Mouse (Mus musculus) lung, embryonic 15.5 days (tissue): Measurements from ENCODE around the gene Thsd4. TPM values are rescaled to one million over a fixed set of nuclear protein-coding genes. Genes with fewer than 3 reads are reported as not detected.

ENCODE experiments used
- ATAC-seq: fragments of 200-750 bp; cut with Nextera tagmentation; 2 replicates; pipeline ENCODE4 v1.8.0; 2017; ENCODE audit warnings: moderate number of reproducible peaks, borderline replicate concordance; ENCODE audit not compliant: low FRiP score, low TSS enrichment; ENCODE audit errors: extremely low read depth
- H3K27ac ChIP-seq: fragments of 300-500 bp; sonication (generic); 2 replicates; pipeline ENCODE4 v1.5.1; 2015; ENCODE audit warnings: moderate library complexity, mild to moderate bottlenecking, inconsistent platforms
- H3K27me3 ChIP-seq: fragments of 300-500 bp; sonication (generic); 2 replicates; pipeline ENCODE4 v1.6.1; 2015; ENCODE audit warnings: inconsistent platforms
- H3K36me3 ChIP-seq: fragments of 300-500 bp; sonication (generic); 2 replicates; pipeline ENCODE4 v1.6.1; 2015; ENCODE audit warnings: inconsistent platforms
- H3K4me1 ChIP-seq: fragments of 300-500 bp; sonication (generic); 2 replicates; pipeline ENCODE4 v1.6.1; 2015; ENCODE audit warnings: inconsistent platforms
- H3K4me2 ChIP-seq: fragments of 300-500 bp; sonication (generic); 2 replicates; pipeline ENCODE4 v1.6.1; 2015; ENCODE audit warnings: inconsistent platforms, mild to moderate bottlenecking, moderate library complexity
- H3K4me3 ChIP-seq: fragments of 300-500 bp; sonication (generic); 2 replicates; pipeline ENCODE4 v1.5.1; 2015; ENCODE audit warnings: mild to moderate bottlenecking, inconsistent platforms
- H3K9ac ChIP-seq: fragments of 300-500 bp; sonication (generic); 2 replicates; pipeline ENCODE4 v1.6.1; 2015; ENCODE audit warnings: inconsistent platforms
- H3K9me3 ChIP-seq: fragments of 300-500 bp; sonication (generic); 2 replicates; pipeline ENCODE4 v1.6.1; 2016; ENCODE audit warnings: inconsistent platforms
- WGBS: fragments of 180-500 bp; shearing (Covaris S2); methylation state at CpG from one replicate; pipeline ENCODE4 v1.1.7; 2015; 5-methylcytosine and 5-hydroxymethylcytosine counted together
- polyA plus RNA-seq: library from polyadenylated mRNA; unstranded; fragments of >200 nt; fragmentation: Nextera tagmentation; extraction: Ambion mirVana; gene quantifications from 2 replicates; pipeline ENCODE4 v1.2.1, GENCODE M21; 2015

Thsd4 gene
- polyA plus RNA-seq, 1 experiment from 2014 or later = 10.0 TPM

- ATAC-seq = no peak
- WGBS = 40% methylated on average over 7 of the region's 7 CpGs
- no peak overlapping the region; the same call in 1 of the 2 replicates for H3K27ac ChIP-seq
Measured at GRCm38 (mm10) chr9:60543422-60544015, 21.7 kb upstream of the Thsd4 start.

GRCm38 (mm10) chr9:60530310-60530709 lies 8.5 kb upstream of the Thsd4 start:
- 76% methylated on average over 12 of the region's 12 CpGs for WGBS
- no peak overlapping the region for H3K4me3 ChIP-seq
- no peaks in the 10 kb centered on the region for H3K9me3 ChIP-seq
- H3K9ac ChIP-seq = no peak overlapping the region
- no peak for ATAC-seq
- no peaks in the 10 kb centered on the region for H3K27me3 ChIP-seq
- H3K4me2 ChIP-seq = no peak overlapping the region
- no peaks in the 10 kb centered on the region for H3K36me3 ChIP-seq
- H3K27ac ChIP-seq = peak overlapping the region; percentile 59
- H3K4me1 ChIP-seq = peaks cover 39% of the 10 kb centered on the region

More at GRCm38 (mm10) chr9:60543422-60544015, 21.7 kb upstream of the Thsd4 start:
- Histone ChIP-seq H3K36me3 (no peaks in the 10 kb centered on the region), H3K27me3 (no peaks in the 10 kb centered on the region), H3K9ac (no peak overlapping the region), H3K4me1 (peaks cover 20% of the 10 kb centered on the region; the same call in 1 of the 2 replicates), H3K4me2 (no peak overlapping the region), H3K9me3 (no peaks in the 10 kb centered on the region), H3K4me3 (no peak overlapping the region)

GRCm38 (mm10) chr9:60529348-60530243 lies 7.8 kb upstream of the Thsd4 start:
- ATAC-seq = no peak
- Histone ChIP-seq H3K36me3 (no peaks in the 10 kb centered on the region), H3K9me3 (no peaks in the 10 kb centered on the region), H3K27me3 (no peaks in the 10 kb centered on the region), H3K4me2 (no peak overlapping the region), H3K9ac (no peak overlapping the region), H3K27ac (peak overlapping the region; percentile 59), H3K4me1 (peaks cover 43% of the 10 kb centered on the region), H3K4me3 (no peak overlapping the region)
- 51% methylated on average over 10 of the region's 10 CpGs for WGBS

- H3K4me2 ChIP-seq = no peak overlapping the region
- no peaks in the 10 kb centered on the region for H3K27me3 ChIP-seq
- ATAC-seq = no peak
- H3K9ac ChIP-seq = no peak overlapping the region
- peaks cover 43% of the 10 kb centered on the region for H3K4me1 ChIP-seq
- no peak overlapping the region for H3K4me3 ChIP-seq
- H3K9me3 ChIP-seq = no peaks in the 10 kb centered on the region
- H3K27ac ChIP-seq = no peak overlapping the region
- 60% methylated on average over 3 of the region's 3 CpGs for WGBS
- no peaks in the 10 kb centered on the region for H3K36me3 ChIP-seq
Measured at GRCm38 (mm10) chr9:60528269-60528668, 6.4 kb upstream of the Thsd4 start.

GRCm38 (mm10) chr9:60527836-60528235 lies 6.0 kb upstream of the Thsd4 start:
- Histone ChIP-seq H3K4me3 (no peak overlapping the region), H3K9ac (no peak overlapping the region), H3K27me3 (no peaks in the 10 kb centered on the region), H3K4me1 (peaks cover 43% of the 10 kb centered on the region), H3K36me3 (no peaks in the 10 kb centered on the region), H3K4me2 (no peak overlapping the region), H3K9me3 (no peaks in the 10 kb centered on the region), H3K27ac (no peak overlapping the region)
- ATAC-seq = no peak
- WGBS = 76% methylated on average over 2 of the region's 2 CpGs

- no peak for ATAC-seq
- Histone ChIP-seq H3K36me3 (no peaks in the 10 kb centered on the region), H3K27me3 (no peaks in the 10 kb centered on the region), H3K9me3 (no peaks in the 10 kb centered on the region), H3K4me1 (peaks cover 50% of the 10 kb centered on the region), H3K27ac (peak overlapping the region; percentile 49), H3K4me3 (no peak overlapping the region), H3K9ac (no peak overlapping the region), H3K4me2 (no peak overlapping the region)
- WGBS = 25% methylated on average over 5 of the region's 5 CpGs
Measured at GRCm38 (mm10) chr9:60527051-60527450, 5.2 kb upstream of the Thsd4 start.

- H3K36me3 ChIP-seq = no peaks in the 10 kb centered on the region
- peak overlapping the region; percentile 51 for H3K27ac ChIP-seq
- no peak overlapping the region for H3K9ac ChIP-seq
- WGBS = 31% methylated on average over 5 of the region's 5 CpGs
- H3K9me3 ChIP-seq = no peaks in the 10 kb centered on the region
- H3K4me3 ChIP-seq = no peak overlapping the region
- ATAC-seq = no peak
- peaks cover 56% of the 10 kb centered on the region for H3K4me1 ChIP-seq
- H3K4me2 ChIP-seq = no peak overlapping the region
- no peaks in the 10 kb centered on the region; the same call in 1 of the 2 replicates for H3K27me3 ChIP-seq
Measured at GRCm38 (mm10) chr9:60526195-60526594, 4.3 kb upstream of the Thsd4 start.

- 36% methylated on average over 5 of the region's 5 CpGs for WGBS
- Histone ChIP-seq H3K9me3 (no peaks in the 10 kb centered on the region), H3K27ac (no peak overlapping the region), H3K27me3 (peaks cover 12% of the 10 kb centered on the region; the same call in 1 of the 2 replicates), H3K4me1 (peaks cover 69% of the 10 kb centered on the region), H3K4me2 (peak overlapping the region; percentile 97), H3K36me3 (no peaks in the 10 kb centered on the region), H3K4me3 (peak overlapping the region; percentile 68), H3K9ac (peak overlapping the region; percentile 70)
- ATAC-seq = no peak
Measured at GRCm38 (mm10) chr9:60521143-60521542, 703 bp downstream of the Thsd4 start.

- Histone ChIP-seq H3K9ac (no peak overlapping the region), H3K36me3 (no peaks in the 10 kb centered on the region), H3K27me3 (peaks cover 12% of the 10 kb centered on the region; the same call in 1 of the 2 replicates), H3K9me3 (no peaks in the 10 kb centered on the region), H3K4me2 (no peak overlapping the region), H3K4me3 (no peak overlapping the region), H3K4me1 (peaks cover 56% of the 10 kb centered on the region), H3K27ac (no peak overlapping the region)
- ATAC-seq = no peak
- whole genome bisulfite sequencing = 27% methylated on average over 3 of the region's 3 CpGs
Measured at GRCm38 (mm10) chr9:60519601-60520000, 2.2 kb downstream of the Thsd4 start.

GRCm38 (mm10) chr9:60518216-60518615 lies 3.6 kb downstream of the Thsd4 start:
- Histone ChIP-seq H3K4me3 (no peak overlapping the region), H3K27me3 (peaks cover 12% of the 10 kb centered on the region; the same call in 1 of the 2 replicates), H3K4me2 (no peak overlapping the region), H3K27ac (no peak overlapping the region), H3K36me3 (no peaks in the 10 kb centered on the region), H3K9me3 (no peaks in the 10 kb centered on the region), H3K4me1 (peaks cover 59% of the 10 kb centered on the region), H3K9ac (no peak overlapping the region)
- WGBS = 12% methylated on average over 3 of the region's 3 CpGs
- ATAC-seq = no peak

GRCm38 (mm10) chr9:60517148-60517547 lies 4.7 kb downstream of the Thsd4 start:
- no peak overlapping the region for H3K9ac ChIP-seq
- H3K9me3 ChIP-seq = no peaks in the 10 kb centered on the region
- no peak overlapping the region for H3K27ac ChIP-seq
- no peaks in the 10 kb centered on the region for H3K36me3 ChIP-seq
- H3K4me1 ChIP-seq = peaks cover 53% of the 10 kb centered on the region
- ATAC-seq = no peak
- no peak overlapping the region for H3K4me3 ChIP-seq
- no peak overlapping the region for H3K4me2 ChIP-seq
- WGBS = 41% methylated on average over 4 of the region's 4 CpGs
- peaks cover 12% of the 10 kb centered on the region; the same call in 1 of the 2 replicates for H3K27me3 ChIP-seq

- 87% methylated on average over 4 of the region's 4 CpGs for WGBS
Measured at GRCm38 (mm10) chr9:60516379-60516778, 5.5 kb downstream of the Thsd4 start.

More at GRCm38 (mm10) chr9:60516379-60516778, 5.5 kb downstream of the Thsd4 start:
- H3K4me1 ChIP-seq = peaks cover 48% of the 10 kb centered on the region
- H3K4me3 ChIP-seq = no peak overlapping the region
- no peak overlapping the region for H3K4me2 ChIP-seq
- H3K9ac ChIP-seq = no peak overlapping the region
- no peak for ATAC-seq
- peaks cover 12% of the 10 kb centered on the region; the same call in 1 of the 2 replicates for H3K27me3 ChIP-seq
- H3K27ac ChIP-seq = no peak overlapping the region
- no peaks in the 10 kb centered on the region for H3K36me3 ChIP-seq
- no peaks in the 10 kb centered on the region for H3K9me3 ChIP-seq
